Mouse (Mus musculus): ENCODE results near the gene 4930539E08Rik.

4930539E08Rik gene

DNA sequence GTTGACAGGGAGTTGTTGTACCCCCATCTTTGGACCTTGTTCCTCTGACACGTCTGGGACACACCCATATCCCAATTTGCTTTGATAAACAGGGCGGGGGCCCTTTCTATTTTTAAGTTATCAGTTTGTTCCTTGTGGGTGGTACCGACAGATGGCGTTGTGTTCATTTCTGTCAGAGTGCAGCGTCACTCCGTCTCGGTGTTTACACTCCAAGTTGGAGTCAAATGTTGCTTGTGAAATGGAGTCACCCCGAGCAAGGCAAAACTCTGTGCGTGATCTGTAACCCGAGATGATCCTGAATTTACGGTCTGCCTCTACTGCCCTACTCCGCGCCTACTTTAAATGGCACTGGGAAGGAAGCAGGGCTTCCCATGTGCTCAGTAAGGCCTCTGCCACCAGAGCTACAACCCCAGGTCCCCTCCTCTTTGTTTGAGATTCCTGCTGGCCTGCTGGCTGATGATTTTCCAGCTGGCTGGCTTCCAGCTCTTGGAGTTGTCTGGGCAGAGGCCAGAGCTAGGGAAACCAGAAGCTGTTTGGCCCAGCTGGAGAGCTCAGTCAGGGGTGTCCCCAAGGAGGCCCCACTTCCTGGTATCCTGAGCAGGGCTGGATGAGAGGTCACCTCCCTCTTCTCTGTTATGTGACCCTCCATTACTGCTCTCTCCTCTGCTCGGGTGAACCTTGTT, 15.4 kb upstream of the 4930539E08Rik start:
- DNase-seq (ENCODE audit: low read depth): peak; percentile 89

DNA sequence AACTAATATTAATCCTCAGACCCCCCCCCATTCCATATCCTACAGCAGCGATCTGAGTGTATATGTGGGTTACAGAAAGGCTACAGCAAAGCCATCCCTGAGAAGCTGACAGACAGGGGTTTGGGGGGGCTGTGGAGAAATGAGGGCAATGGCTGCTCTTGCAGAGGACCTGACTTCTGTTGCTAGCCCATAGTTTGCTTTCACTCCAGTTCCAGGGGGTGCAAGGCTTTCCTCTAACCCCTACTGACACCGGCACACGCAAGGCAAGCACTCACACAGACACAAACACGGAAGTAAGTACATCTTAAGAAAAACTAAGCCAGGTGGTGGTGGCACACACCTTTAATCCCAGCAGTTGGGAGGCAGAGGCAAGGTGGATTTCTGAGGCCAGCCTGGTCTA, 14.2 kb upstream of the 4930539E08Rik start:
- no peak for DNase-seq (ENCODE audit: low read depth)

DNA sequence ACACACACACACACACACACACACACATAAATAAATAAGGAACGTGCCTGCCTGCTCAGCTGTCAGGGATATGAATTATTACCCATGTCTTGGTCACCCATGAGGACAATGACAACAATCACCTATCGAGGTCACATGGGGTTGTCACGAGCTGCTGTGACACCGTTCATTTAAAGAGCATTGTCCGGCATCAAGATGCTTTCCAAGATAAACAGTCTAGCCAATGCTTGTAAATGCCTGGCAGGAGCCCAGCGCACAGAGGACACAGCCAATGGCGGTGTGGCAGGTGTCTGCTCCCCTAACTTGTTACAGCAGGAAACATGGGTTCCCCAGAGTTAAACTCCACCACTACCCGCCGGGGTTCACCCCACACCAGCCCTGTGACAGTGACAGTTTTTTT, 12.9 kb upstream of the 4930539E08Rik start:
- DNase-seq (ENCODE audit: low read depth): no peak

DNA sequence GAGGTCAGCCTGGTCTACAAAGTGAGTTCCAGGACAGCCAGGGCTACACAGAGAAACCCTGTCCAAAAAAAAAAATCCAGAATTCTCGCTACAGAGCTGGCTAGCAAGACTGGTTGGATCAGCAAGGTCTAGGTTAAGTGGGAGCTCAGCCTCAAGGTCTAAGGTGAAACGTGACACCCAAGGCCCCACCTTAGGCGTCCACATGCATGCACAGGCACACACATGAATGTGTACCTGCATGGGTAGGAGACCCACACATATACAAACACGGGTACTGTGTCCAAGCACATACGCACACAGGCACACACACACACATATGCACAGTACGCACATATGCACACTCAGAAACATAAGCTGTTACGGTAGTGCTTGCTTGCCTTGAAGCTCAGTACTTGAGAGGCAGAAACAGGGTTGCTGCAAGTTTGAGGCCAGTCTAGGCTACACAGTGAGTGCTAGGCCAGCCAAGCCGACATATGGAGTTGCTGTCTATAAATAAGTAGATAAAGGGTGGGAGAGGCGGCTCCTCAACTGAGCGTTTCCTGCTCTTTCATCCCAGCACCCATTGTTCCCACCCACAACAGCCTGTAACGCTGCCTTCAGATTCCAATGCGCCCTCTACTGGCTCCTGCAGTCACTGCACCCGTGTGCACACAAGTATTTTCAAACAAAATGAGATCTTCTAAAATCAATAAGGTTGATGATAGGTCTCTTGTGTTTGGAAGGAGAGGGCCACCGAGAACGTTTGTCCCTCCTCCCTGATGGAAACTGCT, 11.9 kb upstream of the 4930539E08Rik start:
- peak; percentile 73 for DNase-seq (ENCODE audit: low read depth)

DNA sequence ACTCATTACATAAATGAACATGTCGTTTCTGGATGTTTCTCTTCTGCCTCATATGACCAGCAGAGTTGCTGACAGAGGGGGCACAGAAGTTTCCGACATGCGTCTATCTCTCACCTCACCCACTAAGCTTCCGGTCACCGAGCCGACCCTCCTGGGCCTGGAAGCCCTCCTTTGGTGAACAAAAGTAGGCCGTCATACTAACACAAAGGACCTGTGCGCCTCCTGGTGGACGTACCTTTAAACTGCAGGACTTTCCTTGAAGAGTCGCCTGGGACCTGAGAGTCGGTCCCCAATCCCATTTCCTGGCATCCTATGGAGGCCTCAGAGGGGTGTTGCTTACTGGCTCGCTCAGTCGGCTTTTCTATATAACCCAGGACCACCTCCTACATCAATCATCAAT, 11.3 kb upstream of the 4930539E08Rik start:
- DNase-seq (ENCODE audit: low read depth): peak; percentile 86

DNA sequence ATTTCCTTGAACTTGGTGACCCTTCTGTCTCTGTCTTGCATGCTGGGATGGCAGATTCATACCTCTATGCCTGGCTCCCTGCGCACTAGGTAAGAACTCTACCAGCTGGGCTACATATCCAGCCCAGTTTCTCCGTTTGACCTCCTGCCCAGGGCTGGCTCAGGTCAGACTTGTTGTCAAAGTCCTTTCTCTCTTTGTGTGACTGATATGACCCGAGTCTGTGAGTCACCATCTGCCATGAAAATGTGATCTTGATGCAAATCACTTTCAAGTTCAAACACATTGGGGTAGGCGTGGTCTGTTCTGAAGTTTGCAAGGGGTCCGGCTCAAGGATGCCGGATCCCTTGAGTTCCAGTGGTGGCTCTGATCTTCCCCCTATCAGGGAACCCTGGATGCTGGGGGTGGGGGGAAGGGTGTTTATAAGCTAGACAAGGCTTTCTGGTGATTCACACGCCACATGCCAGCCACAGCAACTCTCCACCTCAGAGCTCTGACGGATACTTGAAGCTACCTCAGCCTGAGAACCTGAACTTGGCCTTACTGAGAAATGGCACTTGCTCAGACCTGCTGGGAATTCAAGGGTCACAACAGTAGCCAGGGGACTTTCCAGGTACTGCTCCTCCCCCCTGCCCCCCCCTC, 10.0 kb upstream of the 4930539E08Rik start:
- peak; percentile 59 for DNase-seq (ENCODE audit: low read depth)

DNA sequence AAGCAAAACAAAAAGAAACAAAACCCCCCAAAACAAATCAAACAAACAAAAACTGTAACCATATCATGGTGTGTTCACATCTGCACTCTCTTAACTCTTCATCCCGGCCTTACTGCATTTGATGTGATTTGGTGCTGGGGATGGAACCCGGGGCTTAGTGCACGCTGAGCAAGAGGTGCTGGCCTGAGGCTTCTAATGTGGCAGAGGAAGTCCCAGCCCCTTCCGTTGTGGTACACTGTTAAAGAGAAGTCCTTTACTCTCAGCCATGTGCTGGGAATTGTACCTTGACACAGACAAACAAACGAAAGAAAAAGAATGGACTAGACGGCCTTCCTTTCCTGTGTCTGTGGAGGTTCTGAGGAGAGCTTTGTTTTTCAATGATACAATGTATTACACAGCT, 7.0 kb upstream of the 4930539E08Rik start:
- DNase-seq (ENCODE audit: low read depth): no peak

DNA sequence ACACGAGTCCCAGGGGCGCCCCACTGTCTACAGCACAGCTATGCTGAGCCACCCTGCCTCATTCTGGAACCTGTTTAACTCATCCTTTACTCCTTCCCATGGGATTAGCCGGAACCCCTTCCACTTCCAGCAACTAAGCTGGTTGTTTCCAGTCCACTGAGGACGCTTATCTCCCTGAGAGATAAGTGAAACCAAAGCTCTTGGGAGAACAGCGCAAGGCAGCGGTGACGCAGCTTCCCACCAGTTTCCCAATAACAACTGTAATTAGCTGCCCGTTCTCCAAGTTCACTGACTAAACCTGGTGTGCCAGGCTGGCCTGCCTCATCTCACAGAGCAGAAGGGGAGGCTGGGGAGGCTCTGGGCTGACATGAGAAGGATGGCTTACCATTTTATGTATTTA, 6.0 kb upstream of the 4930539E08Rik start:
- no peak for DNase-seq (ENCODE audit: low read depth)

DNA sequence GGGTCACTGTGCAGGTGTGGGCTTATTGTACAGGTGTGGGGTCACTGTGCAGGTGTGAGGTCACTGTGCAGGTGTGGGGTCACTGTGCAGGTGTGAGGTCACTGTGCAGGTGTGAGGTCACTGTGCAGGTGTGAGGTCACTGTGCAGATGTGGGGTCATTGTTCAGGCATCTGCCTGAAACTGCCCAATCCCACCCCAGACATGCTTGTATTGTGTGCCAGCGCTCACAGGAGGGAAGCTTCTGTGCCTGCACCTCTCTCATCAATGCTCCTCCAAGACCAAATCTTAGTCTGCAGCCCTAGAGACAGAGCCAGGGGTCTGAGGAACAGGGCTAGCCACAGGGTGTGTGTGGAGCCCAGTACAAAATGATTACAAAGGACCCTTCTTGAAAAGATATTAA, 1.4 kb upstream of the 4930539E08Rik start:
- DNase-seq (ENCODE audit: low read depth): no peak

DNA sequence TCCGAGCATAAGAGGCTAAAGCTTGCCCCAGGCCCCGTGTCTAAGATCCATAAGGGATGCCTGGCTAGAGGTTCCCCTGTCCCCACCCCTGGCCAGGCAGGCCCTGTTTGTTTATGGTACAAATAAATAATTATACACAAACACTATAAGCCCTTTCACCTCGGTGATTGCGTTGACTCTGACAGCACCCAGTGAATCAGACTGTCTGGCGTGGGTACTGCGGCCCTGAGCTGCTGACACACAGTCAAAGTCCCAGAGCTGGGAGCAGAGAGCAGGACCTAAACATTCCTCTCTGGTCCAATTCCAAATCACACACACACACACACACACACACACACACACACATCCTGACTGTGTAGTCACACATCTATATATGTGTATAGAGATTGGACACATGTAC, 1.2 kb downstream of the 4930539E08Rik start:
- DNase-seq (ENCODE audit: low read depth): peak; percentile 77

DNA sequence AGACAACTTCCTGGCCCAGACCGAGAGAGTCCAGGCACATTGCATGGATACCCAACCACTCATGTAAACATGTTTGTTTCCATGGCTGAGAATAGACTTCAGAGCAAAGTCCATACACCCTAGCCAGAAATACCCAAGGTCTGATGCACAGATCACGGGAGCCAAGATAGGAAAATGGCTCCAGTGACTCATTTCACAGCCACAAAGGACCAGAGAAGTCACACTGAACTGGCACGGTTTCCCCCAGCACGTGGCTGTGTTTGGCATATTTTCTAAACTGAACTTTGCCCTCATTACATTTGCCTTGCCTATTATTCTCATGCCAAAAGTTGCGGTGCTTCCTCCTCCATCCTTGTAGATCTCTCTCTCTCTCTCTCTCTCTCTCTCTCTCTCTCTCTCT, 1.9 kb downstream of the 4930539E08Rik start:
- DNase-seq (ENCODE audit: low read depth): peak; percentile 94

DNA sequence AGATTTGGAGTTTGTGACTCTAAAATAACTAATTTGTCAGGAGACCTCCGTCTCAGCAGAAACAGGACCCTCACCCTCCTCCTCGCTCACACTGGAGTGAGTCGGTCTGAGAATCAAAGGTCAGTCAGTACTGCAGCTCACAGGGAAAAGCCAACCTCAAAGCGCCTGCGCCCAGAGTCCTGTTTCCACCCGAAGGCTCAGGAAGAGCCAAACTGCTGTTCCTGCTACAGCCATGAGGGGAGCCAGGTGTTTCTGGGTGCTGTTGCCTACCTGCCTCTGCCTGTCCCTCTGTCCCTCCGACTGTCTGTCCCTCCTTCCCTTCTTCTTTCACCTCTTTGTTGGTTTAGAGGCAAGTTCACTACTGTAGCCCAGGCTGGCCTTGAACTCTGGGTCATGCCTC, 5.0 kb downstream of the 4930539E08Rik start:
- no peak for DNase-seq (ENCODE audit: low read depth)

DNA sequence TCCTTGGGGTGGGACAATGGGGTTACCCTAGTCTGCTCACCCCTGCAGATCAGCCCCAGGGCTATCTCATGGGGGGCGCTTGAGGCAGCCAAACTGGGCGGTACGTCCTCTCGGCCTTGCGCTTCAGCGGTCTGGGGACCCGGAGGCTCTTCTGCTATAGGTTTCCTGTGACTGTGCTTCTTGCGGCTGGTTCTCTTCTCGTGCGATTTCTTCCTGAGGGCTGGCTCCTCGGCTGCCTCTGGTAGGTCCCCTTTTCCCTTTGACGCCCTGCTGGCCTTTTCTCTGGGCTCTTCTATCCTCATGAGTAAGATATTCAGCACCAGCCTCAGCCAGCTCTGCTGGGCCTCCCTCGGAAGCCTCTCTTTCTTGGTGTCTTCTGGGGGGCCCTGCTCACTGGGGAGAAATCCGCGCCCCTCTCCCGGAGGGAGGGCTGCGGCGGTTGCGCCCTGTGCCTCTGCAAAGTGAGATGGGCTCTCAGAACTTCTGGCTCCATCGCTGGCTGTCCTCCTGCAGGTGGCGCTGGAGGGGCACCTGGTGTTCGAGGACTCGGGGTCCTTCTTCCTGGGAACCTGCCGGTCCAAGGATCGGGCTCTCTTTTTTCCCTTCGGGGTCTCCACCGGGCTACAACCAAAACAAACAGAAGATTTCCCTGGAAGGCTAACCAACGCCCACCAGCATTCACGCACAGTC, 5.7 kb downstream of the 4930539E08Rik start:
- DNase-seq (ENCODE audit: low read depth): peak; percentile 43

DNA sequence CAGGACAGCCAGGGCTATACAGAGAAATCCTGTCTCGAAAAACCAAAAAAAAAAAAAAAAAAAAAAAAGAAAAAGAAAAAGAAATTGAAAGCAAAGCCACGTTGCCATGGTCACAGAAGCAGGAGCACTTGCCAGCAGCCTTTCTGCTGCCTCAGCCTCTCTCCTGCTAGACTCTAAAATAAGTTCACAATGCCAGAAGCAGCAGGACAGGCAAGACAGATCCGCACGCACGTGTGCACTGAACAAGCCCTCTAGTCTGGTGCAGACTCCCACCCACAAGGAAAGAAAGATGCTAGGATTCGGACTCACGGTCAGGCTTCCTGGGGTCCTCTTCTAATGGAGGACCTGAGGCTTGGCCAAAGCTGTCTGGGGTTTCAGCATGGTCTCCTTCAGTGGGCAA, 7.2 kb downstream of the 4930539E08Rik start:
- DNase-seq (ENCODE audit: low read depth): peak; percentile 50

DNA sequence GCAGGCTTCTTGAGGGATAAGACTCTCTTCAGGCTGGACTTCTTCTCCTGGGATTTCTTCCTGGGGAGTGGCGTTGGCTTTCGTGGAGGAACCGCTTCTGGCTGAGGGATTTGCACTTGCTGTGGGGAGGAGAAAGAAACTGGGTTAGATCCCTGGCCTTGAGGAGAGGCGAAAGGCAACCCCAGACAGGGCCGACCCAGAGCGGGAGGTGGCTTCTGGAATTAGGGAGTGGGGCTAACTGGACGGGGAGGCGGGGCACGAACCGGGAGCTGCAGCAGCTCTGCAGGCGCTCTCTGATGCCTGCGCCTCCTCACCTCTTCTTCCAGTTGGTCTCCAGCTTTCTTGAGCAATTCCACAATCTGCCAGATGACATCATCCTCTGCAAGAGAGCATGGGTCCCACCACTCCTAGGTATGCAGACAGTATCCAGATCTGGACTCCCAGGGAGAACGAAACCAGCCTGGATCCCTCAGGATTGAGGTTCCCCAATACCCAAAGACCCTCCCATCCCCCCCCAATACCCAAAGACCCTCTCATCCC, 9.7 kb downstream of the 4930539E08Rik start:
- DNase-seq (ENCODE audit: low read depth): peak; percentile 77

DNA sequence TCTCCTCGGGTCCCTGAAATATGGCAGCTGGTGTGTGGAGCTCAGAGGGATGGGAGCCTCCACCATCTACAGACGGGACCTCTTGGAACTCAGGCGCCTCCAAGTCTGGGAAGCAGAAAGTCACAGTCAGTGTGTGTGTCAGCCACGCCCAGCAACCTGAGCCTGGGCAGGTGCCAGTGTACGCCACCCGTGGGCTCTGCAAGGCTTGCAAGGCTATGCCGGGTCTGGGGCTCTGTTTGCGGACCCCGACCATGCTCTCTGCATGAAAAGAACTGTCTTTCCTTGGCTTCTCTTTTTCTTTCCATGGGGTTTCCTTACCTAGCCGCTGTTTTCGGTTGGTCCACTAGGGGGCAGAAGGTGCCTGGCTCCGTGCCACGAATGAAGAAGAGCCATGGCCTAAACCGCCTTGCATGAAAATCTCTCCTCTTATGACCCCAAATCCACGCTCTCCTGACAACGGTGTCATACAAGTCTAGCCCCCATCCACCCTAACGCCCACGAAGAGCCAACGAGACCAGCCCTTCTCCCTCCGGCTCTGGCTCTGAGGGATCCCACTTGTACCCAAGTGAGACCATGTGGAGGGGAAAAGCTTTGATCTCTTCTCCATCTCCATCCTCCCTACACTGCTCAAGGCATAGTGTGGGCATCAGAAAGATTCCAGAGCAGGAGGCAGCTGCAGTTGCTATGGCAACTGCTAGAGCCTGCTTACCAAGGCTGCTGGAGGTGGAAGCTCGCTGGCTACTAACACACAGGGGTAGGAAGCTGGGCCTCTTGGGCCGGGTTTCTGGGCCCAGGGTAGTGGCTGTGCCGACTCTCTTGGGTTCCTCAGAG, 10.4 kb downstream of the 4930539E08Rik start:
- peak; percentile 79 for DNase-seq (ENCODE audit: low read depth)

DNA sequence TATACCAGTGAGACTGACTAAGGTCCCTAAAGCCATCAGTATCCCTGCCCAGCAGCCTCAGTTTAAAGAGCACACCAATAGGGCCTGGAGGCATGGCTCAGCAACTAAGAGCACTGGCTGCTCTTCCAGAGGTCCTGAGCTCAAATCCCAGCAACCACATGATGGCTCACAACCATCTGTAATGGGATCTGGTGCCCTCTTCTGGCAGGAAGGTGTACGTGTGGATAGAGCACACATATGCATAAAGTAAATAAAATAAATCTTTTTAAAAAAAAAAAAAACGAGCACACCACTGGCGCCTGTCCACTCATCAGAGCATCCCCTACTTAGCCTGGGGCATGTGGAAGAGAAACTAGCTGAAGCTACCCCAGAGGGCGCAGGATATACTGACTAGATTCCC, 13.6 kb downstream of the 4930539E08Rik start:
- peak; percentile 41 for DNase-seq (ENCODE audit: low read depth)

DNA sequence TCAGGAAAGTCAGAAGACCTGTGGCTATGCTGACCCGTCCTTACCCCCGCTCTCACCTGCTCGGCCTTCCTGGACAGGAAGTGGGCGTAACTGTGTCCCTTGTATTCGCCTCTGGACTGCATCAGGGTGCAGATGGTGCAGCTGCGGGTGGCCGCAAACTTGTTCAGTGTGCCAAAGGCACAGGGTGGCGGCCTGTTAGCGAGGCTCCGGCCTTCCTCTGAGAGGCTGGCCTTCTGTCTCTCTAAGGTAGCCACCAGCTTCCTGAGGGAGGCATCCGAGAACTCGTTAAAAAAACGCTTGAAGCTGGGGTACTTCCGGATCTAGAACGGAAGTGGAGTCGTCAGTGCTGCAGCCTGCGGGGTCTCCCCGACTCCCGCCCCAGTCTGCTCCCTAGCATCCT, 15.7 kb downstream of the 4930539E08Rik start:
- DNase-seq (ENCODE audit: low read depth): no peak

DNA sequence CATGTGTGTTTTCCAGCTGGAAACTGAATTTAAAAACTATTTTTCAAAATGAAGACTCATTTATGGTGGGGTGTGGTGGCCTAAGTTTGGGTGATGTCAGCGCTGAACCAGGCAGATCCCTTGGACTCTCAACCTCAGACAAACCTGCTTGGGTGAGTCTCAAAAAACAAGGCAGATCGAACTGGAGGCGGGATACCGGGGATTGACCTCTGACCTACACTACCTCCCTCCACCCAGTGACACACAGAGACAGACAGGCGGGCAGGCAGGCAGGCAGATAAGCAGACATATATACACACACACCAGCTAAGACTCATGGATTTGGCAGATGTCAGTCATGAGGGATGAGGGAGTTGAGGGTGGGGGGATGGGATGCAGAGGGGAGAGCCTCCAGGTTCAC, 16.9 kb downstream of the 4930539E08Rik start:
- DNase-seq (ENCODE audit: low read depth): no peak

DNA sequence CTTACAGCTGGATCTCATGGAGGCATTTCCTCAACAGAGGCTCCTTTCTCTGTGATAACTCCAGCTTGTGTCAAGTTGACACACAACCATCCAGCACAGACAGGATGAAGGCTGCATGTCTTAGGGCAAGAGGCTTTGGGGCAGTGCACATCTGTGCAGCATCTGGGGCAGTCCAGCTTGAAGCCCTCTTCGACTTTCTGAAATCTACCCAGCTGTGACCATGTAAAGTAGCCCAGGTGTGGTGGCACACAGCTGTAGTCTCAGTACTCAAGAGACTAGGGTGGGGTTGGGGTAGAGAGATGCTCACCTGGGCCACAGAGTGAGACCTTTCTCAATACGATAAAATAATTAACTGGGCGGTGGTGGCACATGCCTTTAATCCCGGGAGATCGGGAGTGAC, 17.3 kb downstream of the 4930539E08Rik start:
- DNase-seq (ENCODE audit: low read depth): no peak

DNA sequence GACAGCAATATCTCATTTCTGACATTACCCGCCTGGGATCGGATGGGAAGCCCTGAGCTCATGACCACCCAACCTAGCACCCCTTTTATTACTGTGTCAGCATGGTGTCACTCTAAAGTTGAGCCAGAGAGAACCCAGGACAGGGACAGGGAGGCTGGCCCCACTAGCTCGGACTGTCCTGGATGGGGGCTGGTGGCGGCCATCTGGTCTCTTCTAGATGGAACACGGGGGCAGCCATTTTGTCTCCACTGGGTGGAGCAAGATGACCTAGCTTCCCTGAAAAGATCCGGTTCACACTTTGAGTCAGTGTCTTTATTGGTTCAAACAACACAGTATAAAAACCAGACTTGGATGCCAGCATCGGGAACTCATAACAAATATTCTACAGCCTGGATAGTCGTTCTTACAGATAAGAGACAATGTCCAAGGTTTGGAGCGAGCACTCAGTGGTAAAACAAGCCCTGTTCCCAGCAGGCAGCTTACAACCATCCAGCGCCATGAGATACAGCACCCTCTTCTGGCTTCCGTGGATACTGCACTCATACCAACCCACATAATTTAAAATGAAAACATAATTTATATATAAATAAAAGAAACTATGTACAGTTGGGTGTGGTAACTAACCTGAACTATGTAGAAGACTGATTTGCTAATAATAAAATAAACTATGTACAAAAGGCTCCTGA, 18.9 kb downstream of the 4930539E08Rik start:
- DNase-seq (ENCODE audit: low read depth): peak; percentile 25
